Mouse (Mus musculus) hindbrain, embryonic 15.5 days (tissue): ENCODE data around the gene Olfr191. TPM values are rescaled to one million over a fixed set of nuclear protein-coding genes. Genes with fewer than 3 reads are reported as not detected.
"Not testable (repeated sequence)": the region's sequence is repeated elsewhere in the genome, so short reads cannot be mapped to it uniquely, and the experiment has no call there.

ENCODE experiments used
- ATAC-seq: fragments of 200-750 bp; cut with Nextera tagmentation; 2 replicates; pipeline ENCODE4 v1.8.0; 2017; ENCODE audit warnings: low read depth, moderate number of reproducible peaks, moderate TSS enrichment; ENCODE audit not compliant: low FRiP score
- H3K27ac ChIP-seq: fragments of 300-500 bp; sonication (generic); replicated peaks from 2 replicates; pipeline ENCODE4 v1.5.1; 2015; ENCODE audit warnings: mild to moderate bottlenecking, inconsistent platforms
- H3K27me3 ChIP-seq: fragments of 300-500 bp; sonication (generic); 2 replicates; pipeline ENCODE4 v1.6.1; 2015; ENCODE audit warnings: control low read depth, inconsistent platforms
- H3K36me3 ChIP-seq: fragments of 300-500 bp; sonication (generic); 2 replicates; pipeline ENCODE4 v1.6.1; 2015; ENCODE audit warnings: control low read depth, inconsistent platforms
- H3K4me1 ChIP-seq: fragments of 300-500 bp; sonication (generic); replicated peaks from 2 replicates; pipeline ENCODE4 v1.6.1; 2015; ENCODE audit warnings: control low read depth, inconsistent platforms
- H3K4me2 ChIP-seq: fragments of 300-500 bp; sonication (generic); 2 replicates; pipeline ENCODE4 v1.6.1; 2015; ENCODE audit warnings: moderate library complexity, mild to moderate bottlenecking, inconsistent platforms
- H3K4me3 ChIP-seq: fragments of 300-500 bp; sonication (generic); 2 replicates; pipeline ENCODE4 v1.5.1; 2015; ENCODE audit warnings: mild to moderate bottlenecking, inconsistent platforms
- H3K9ac ChIP-seq: fragments of 300-500 bp; sonication (generic); 2 replicates; pipeline ENCODE4 v1.6.1; 2015; ENCODE audit warnings: inconsistent platforms
- H3K9me3 ChIP-seq: fragments of 300-500 bp; sonication (generic); 2 replicates; pipeline ENCODE4 v1.6.1; 2016; ENCODE audit warnings: control low read depth, inconsistent platforms
- WGBS: fragments of 180-500 bp; shearing (Covaris S2); methylation state at CpG from one replicate; pipeline ENCODE4 v1.1.7; 2015; 5-methylcytosine and 5-hydroxymethylcytosine counted together
- polyA plus RNA-seq: library from polyadenylated mRNA; unstranded; fragments of >200 nt; fragmentation: Nextera tagmentation; extraction: Ambion mirVana; gene quantifications from 2 replicates; pipeline ENCODE4 v1.2.1, GENCODE M21; 2015

Olfr191 gene
- polyA plus RNA-seq, result not detected in 2 replicates

DNA sequence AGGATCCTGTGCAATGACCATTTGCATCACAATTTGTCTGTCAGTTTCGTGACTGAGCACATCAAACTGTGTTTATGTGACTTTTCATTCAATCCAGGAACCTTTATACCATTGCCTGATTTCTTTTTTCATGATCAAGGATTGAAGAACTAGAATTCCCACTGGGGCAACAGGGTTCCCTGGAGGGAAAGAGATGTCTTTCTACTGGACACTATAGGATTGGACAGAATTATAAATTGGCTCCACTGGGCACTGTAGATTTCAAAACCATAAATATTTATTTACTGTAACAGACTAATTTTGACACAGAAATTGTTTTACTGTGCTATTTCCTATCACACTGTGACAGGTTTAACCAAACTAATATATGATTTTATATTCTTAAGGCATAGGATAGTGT is at the start of gene Olfr191:
TSS of gene Olfr191 (minus strand) at position 101 of the 400 bp plus-strand sequence.
- not testable (repeated sequence) for H3K36me3 ChIP-seq, H3K27me3 ChIP-seq, H3K4me3 ChIP-seq, H3K4me1 ChIP-seq, H3K27ac ChIP-seq, H3K9me3 ChIP-seq, H3K9ac ChIP-seq, ATAC-seq, H3K4me2 ChIP-seq
- 28% methylated on average over 1 of the region's 1 CpGs for WGBS

- no peaks in the 10 kb centered on the region for H3K9me3 ChIP-seq
- no peaks in the 10 kb centered on the region for H3K27me3 ChIP-seq
- H3K27ac ChIP-seq, result no peak overlapping the region
- no peak overlapping the region for H3K9ac ChIP-seq
- WGBS, result 88% methylated on average over 1 of the region's 1 CpGs
- H3K4me2 ChIP-seq, result no peak overlapping the region
- no peak overlapping the region for H3K4me3 ChIP-seq
- ATAC-seq, result no peak
- H3K36me3 ChIP-seq, result no peaks in the 10 kb centered on the region
- H3K4me1 ChIP-seq, result no peaks in the 10 kb centered on the region
These were observed 41.1 kb upstream of the Olfr191 start for GRCm38 (mm10) chr16:59130740-59131139.

- no peak within 1 kb of the TSS for H3K9ac ChIP-seq
- no peak within 1 kb of the TSS for H3K27ac ChIP-seq
These were observed 31.3 kb upstream of the Olfr191 start, which contains the start of gene Olfr194 for GRCm38 (mm10) chr16:59120969-59121368. Olfr194 (minus strand) TSS chr16:59121069.

DNA sequence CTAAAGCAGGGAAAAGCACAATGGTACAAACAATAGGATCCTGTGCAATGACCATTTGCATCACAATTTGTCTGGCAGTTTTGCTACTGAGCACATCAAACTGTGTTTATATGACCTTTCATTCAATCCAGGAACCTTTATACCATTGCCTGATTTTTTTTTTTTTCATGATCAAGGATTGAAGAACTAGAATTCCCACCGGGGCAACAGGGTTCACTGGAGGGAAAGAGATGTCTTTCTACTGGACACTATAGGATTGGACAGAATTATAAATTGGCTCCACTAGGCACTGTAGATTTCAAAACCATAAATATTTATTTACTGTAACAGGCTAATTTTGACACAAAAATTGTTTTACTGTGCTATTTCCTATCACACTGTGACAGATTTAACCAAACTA is 22.2 kb upstream of the Olfr191 start, which contains the start of gene Olfr193:
TSS of gene Olfr193 (minus strand) at position 101 of the 400 bp plus-strand sequence.
- Histone ChIP-seq H3K9ac (no peak within 1 kb of the TSS), H3K36me3 (no peaks in the 10 kb centered on the region), H3K9me3 (no peaks in the 10 kb centered on the region), H3K27me3 (no peaks in the 10 kb centered on the region), H3K27ac (no peak within 1 kb of the TSS), H3K4me2 (no peak within 1 kb of the TSS), H3K4me3 (no peak within 1 kb of the TSS), H3K4me1 (no peaks in the 10 kb centered on the region)
- WGBS, result 66% methylated on average over 1 of the region's 1 CpGs
- no peak for ATAC-seq

More at GRCm38 (mm10) chr16:59120969-59121368, 31.3 kb upstream of the Olfr191 start, which contains the start of gene Olfr194:
- no peaks in the 10 kb centered on the region for H3K9me3 ChIP-seq
- no peaks in the 10 kb centered on the region for H3K27me3 ChIP-seq
- no peak within 1 kb of the TSS for H3K4me3 ChIP-seq
- no peak for ATAC-seq
- H3K4me2 ChIP-seq, result no peak within 1 kb of the TSS
- no peaks in the 10 kb centered on the region for H3K4me1 ChIP-seq
- no peaks in the 10 kb centered on the region for H3K36me3 ChIP-seq

DNA sequence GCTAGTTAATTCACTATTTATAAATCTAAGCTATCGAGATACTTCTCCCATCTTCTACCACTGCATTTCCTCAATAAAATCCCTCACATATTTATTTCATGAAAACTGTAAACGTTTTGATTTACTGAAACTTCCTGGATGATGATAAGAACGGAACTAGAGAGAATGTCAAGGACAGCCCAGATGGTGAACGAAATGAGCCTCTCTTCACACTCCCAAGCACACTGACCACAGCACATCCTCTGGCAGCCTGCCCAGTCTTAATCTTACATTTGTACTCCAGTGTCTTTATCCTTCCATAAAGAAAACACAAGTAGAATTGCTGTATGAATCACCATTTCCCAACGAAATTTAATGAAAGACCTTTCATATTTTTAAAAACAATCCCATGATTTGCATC is 18.9 kb upstream of the Olfr191 start:
- not testable (repeated sequence) for ATAC-seq, H3K36me3 ChIP-seq, H3K9ac ChIP-seq, H3K4me3 ChIP-seq, H3K27me3 ChIP-seq, H3K4me2 ChIP-seq, H3K27ac ChIP-seq, H3K9me3 ChIP-seq, H3K4me1 ChIP-seq
- WGBS, result 67% methylated on average over 5 of the region's 5 CpGs

DNA sequence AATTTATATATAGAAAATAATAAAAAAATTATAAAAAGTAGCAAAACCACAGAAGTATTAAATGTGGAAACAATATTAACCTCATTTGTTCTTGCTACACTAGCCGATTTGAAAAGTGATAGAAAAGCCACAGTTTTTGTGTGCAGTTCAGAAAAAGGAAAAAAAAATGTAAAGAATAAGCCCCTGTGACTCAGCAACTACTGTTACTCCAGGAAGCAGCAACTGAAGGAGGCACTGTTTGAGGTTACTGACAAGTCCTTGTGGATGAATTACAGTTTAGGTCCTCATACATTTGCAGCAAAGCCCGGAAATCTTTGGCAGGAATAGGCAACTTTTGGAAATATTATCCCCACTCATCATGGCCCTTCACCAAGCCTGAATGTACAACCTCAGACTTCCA is 15.7 kb upstream of the Olfr191 start:
- no peak for ATAC-seq
- no peaks in the 10 kb centered on the region for H3K36me3 ChIP-seq
- no peaks in the 10 kb centered on the region for H3K9me3 ChIP-seq
- H3K27me3 ChIP-seq, result no peaks in the 10 kb centered on the region
- no peak overlapping the region for H3K9ac ChIP-seq
- H3K27ac ChIP-seq, result no peak overlapping the region
- no peaks in the 10 kb centered on the region for H3K4me1 ChIP-seq
- no peak overlapping the region for H3K4me3 ChIP-seq
- WGBS, result 90% methylated on average over 2 of the region's 2 CpGs
- H3K4me2 ChIP-seq, result no peak overlapping the region

DNA sequence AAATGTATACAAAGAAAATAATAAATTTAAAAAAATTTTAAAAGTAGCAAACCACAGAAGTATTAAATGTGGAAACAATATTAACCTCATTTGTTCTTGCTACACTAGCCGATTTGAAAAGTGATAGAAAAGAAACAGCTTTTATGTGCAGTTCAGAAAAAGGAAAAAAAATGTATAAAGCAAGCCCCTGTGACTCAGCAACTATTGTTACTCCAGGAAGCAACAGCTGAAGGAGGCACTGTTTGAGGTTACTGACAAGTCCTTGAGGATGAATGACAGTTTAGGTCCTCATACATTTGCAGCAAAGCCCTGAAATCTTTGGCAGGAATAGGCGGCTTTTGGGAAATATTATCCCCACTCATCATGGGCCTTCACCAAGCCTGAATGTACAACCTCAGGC is 8.5 kb downstream of the Olfr191 start:
- WGBS, result 88% methylated on average over 2 of the region's 2 CpGs
- H3K4me1 ChIP-seq, H3K9me3 ChIP-seq, H3K9ac ChIP-seq, H3K27ac ChIP-seq, ATAC-seq, H3K27me3 ChIP-seq, H3K36me3 ChIP-seq, H3K4me3 ChIP-seq, H3K4me2 ChIP-seq: not testable (repeated sequence)

GRCm38 (mm10) chr16:59077905-59078304 is 11.7 kb downstream of the Olfr191 start, which contains the start of gene Olfr190:
Olfr190 (minus strand) TSS chr16:59078005.
- Histone ChIP-seq H3K36me3 (no peaks in the 10 kb centered on the region), H3K4me1 (no peaks in the 10 kb centered on the region), H3K9me3 (no peaks in the 10 kb centered on the region), H3K4me2 (no peak within 1 kb of the TSS), H3K27ac (no peak within 1 kb of the TSS), H3K27me3 (no peaks in the 10 kb centered on the region), H3K4me3 (no peak within 1 kb of the TSS), H3K9ac (no peak within 1 kb of the TSS)
- 90% methylated on average over 5 of the region's 5 CpGs for WGBS
- ATAC-seq, result no peak

GRCm38 (mm10) chr16:59073520-59073919 is 16.1 kb downstream of the Olfr191 start:
- Histone ChIP-seq H3K4me3 (no peak overlapping the region), H3K27me3 (no peaks in the 10 kb centered on the region), H3K9ac (no peak overlapping the region), H3K4me1 (no peaks in the 10 kb centered on the region), H3K9me3 (no peaks in the 10 kb centered on the region), H3K4me2 (no peak overlapping the region), H3K36me3 (no peaks in the 10 kb centered on the region), H3K27ac (no peak overlapping the region)
- 87% methylated on average over 1 of the region's 1 CpGs for WGBS
- ATAC-seq, result no peak

DNA sequence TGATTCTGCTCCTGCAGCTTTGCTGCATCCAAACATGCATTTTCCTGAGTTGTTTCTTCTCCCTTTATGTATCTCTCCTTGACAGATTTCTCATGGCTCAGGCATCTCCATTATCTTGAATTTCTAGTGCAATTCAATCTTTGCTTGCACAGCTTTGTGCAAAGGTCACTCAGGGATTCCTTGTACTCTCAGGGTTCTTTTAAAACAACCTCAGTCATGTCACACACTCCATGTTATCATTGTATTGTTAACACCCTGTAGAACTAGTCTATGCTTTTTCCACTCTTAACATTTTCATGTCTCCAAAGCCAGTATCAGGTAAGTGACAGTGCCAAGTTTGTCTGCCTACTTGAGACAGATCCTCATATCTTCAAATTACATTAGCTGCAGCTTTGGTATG is 17.9 kb downstream of the Olfr191 start:
- Histone ChIP-seq H3K9me3 (no peaks in the 10 kb centered on the region), H3K9ac (no peak overlapping the region), H3K4me1 (no peaks in the 10 kb centered on the region), H3K4me2 (no peak overlapping the region), H3K4me3 (no peak overlapping the region), H3K27ac (no peak overlapping the region), H3K36me3 (no peaks in the 10 kb centered on the region), H3K27me3 (no peaks in the 10 kb centered on the region)
- no peak for ATAC-seq

- not testable (repeated sequence) for H3K9me3 ChIP-seq, H3K27me3 ChIP-seq, H3K27ac ChIP-seq, H3K4me3 ChIP-seq, H3K36me3 ChIP-seq, H3K4me2 ChIP-seq, H3K4me1 ChIP-seq, ATAC-seq, H3K9ac ChIP-seq
- 73% methylated on average over 3 of the region's 3 CpGs for WGBS
These were observed 27.2 kb downstream of the Olfr191 start for GRCm38 (mm10) chr16:59062411-59062810.

DNA sequence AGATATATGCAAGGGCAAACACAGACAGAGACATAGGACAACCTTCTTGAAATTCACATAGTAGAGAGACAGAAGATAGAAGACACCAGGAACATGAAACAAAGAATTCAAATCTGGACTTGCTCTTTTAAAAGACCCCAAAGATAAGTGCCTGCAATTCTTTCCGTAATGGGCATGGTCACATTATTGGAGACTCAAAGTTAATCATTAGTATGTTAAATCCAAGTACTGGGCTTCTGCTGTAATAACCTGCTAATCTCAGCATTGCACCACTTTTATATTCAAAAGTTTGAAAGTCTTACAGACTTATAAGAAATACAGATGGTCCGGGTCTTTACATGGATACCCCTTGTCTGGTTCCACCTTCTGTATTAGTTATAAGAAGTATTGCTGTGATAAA is 40.3 kb downstream of the Olfr191 start:
- not testable (repeated sequence) for H3K4me1 ChIP-seq, H3K9ac ChIP-seq, H3K36me3 ChIP-seq, H3K9me3 ChIP-seq, ATAC-seq, H3K27me3 ChIP-seq, H3K4me3 ChIP-seq, H3K27ac ChIP-seq, H3K4me2 ChIP-seq
- WGBS, result 97% methylated on average over 2 of the region's 2 CpGs

DNA sequence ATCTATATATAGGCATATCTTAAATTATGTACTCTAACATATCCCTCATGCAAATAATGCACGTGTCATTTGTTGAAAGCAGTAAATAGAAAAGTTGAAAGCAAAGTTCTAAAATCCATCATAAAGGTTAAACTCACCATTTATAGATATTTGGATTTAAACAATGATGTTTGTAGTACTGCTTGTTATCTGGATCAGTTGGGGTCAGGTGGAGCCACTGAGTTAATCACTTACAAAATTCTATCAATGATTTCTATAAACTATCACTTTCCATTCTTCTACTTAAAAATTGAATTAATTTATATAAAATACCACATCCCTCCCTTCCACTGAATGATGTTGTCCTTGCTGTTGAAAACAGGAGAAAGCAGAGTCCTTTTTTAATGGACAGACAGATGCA is 40.8 kb downstream of the Olfr191 start:
- Histone ChIP-seq H3K9me3 (no peaks in the 10 kb centered on the region), H3K4me3 (no peak overlapping the region), H3K9ac (no peak overlapping the region), H3K27me3 (no peaks in the 10 kb centered on the region), H3K4me2 (no peak overlapping the region), H3K4me1 (no peaks in the 10 kb centered on the region), H3K36me3 (no peaks in the 10 kb centered on the region), H3K27ac (no peak overlapping the region)
- WGBS, result 86% methylated on average over 1 of the region's 1 CpGs
- no peak for ATAC-seq
